Comparison of ENCODE assay signal across 18 mouse cellular contexts in the genomic region with DNA sequence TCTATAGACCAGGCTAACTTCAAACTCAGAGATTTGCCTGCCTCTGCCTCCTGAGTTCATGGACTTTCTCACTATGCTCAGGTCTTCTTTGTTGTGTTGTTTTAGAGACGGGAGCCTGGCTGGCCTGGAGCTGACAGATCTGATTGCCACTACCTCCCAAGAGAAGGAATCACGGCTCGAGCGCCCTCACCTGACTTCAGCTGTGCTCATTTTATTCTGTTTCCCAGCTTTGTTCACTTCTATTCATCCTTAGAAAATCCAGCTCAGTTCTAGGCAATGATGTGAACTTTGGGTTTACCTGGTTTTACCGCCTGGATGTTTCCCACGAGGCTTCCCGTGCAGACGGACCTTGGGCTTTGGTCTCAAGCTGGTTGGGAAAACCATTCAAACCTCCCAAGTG. TPM values are rescaled to one million over a fixed set of nuclear protein-coding genes. Genes with fewer than 3 reads are reported as not detected.
DNase-seq lines count a peak whose midpoint lies in the region; ATAC-seq and TF ChIP-seq lines count a peak whose summit lies in the region.
"Had no signal": no experiment of that assay in that cellular context is flagged by ENCODE, and none has a peak within 500 bp of the region (broad histone marks: within the 10 kb centered on the region; RNA-seq: fewer than 3 reads in every experiment).

No protein-coding gene starts in this region.

- no peak overlapping the region for H3K4me2 ChIP-seq in intestine, embryonic 16.5 days (ENCODE audit: low read depth, low read length)
- H3K4me2 ChIP-seq: embryonic facial prominence, embryonic 12.5 days; forebrain, embryonic 13.5 days; forebrain, embryonic 15.5 days had no signal

- 71% methylated on average over 8 of the region's 8 CpGs for WGBS in kidney, adult 2 months
- 25% methylated on average over 8 of the region's 8 CpGs for WGBS in liver, adult 2 months
- 86% methylated on average over 8 of the region's 8 CpGs for WGBS in intestine, embryonic 16.5 days

- no peak for TF ChIP-seq POLR2A in kidney, adult 2 months (IDR thresholded peaks at IDR 0.05; ENCODE audit: low read depth, low read length)
- no peak for TF ChIP-seq POLR2A in liver, adult 2 months (IDR thresholded peaks at IDR 0.05; ENCODE audit: extremely low read depth, insufficient read depth, low read length)

- H3K4me3 ChIP-seq in kidney, adult 2 months (ENCODE audit: insufficient read depth, low read depth, low read length): no peak overlapping the region
- no peak overlapping the region for H3K4me3 ChIP-seq in liver, adult 2 months (ENCODE audit: insufficient read depth, low read depth, low read length)
- no peak overlapping the region for H3K4me3 ChIP-seq in intestine, embryonic 16.5 days (ENCODE audit: low read length)
- H3K4me3 ChIP-seq: embryonic facial prominence, embryonic 10.5 days; embryonic facial prominence, embryonic 12.5 days; forebrain, embryonic 13.5 days; forebrain, embryonic 15.5 days had no signal

- H3K9ac ChIP-seq in liver, adult 2 months (ENCODE audit: low read depth, low read length): no peak overlapping the region
- H3K9ac ChIP-seq in intestine, embryonic 16.5 days (ENCODE audit: low read depth, low read length): no peak overlapping the region
- H3K9ac ChIP-seq: embryonic facial prominence, embryonic 12.5 days; forebrain, embryonic 13.5 days; forebrain, embryonic 15.5 days; forebrain, postnatal 0 days had no signal

- no peak for ATAC-seq in megakaryocyte, adult 5-6 weeks (ENCODE audit: poor library complexity, severe bottlenecking)
- no peak for ATAC-seq in intestine, embryonic 16.5 days
- ATAC-seq: forebrain, embryonic 13.5 days; forebrain, embryonic 15.5 days; forebrain, postnatal 0 days had no signal

- H3K36me3 ChIP-seq in kidney, adult 2 months (ENCODE audit: control insufficient read depth, insufficient read depth, low read length): no peaks in the 10 kb centered on the region
- H3K36me3 ChIP-seq in liver, adult 2 months (ENCODE audit: control insufficient read depth, insufficient read depth, low read length): peaks cover 7% of the 10 kb centered on the region
- H3K36me3 ChIP-seq in intestine, embryonic 16.5 days (ENCODE audit: control insufficient read depth, insufficient read depth, low read length): no peaks in the 10 kb centered on the region; the same call in 1 of the 2 replicates

- DNase-seq in kidney, adult 2 months: peak; percentile 60
- DNase-seq in kidney, adult 18-20 months: no peak
- peak; percentile 71 for DNase-seq in liver, adult 2 months (ENCODE audit: extremely low read depth, low read depth, low spot score)
- DNase-seq in liver (no peak), R1 (ENCODE audit: low read depth, low spot score) (peak; percentile 75), ZHBTc4 (ENCODE audit: low read depth, low spot score) (peak; percentile 43)
- DNase-seq: adrenal gland, adult 2 months; adrenal gland, postnatal 10 days; adrenal gland, postnatal 25 days; cerebellum, adult 11-12 months; cerebellum, adult 9-10 months; forebrain, postnatal 0 days had no signal

- peaks cover 19% of the 10 kb centered on the region; the same call in 1 of the 2 replicates for H3K4me1 ChIP-seq in kidney, adult 2 months (ENCODE audit: control insufficient read depth, insufficient read depth, low read length)
- H3K4me1 ChIP-seq in liver, adult 2 months (ENCODE audit: control insufficient read depth, insufficient read depth, low read length): peaks cover 55% of the 10 kb centered on the region
- H3K4me1 ChIP-seq in intestine, embryonic 16.5 days (ENCODE audit: control insufficient read depth, insufficient read depth, low read length): peaks cover 9% of the 10 kb centered on the region
- H3K4me1 ChIP-seq: forebrain, embryonic 13.5 days; forebrain, embryonic 15.5 days had no signal

- H3K9me3 ChIP-seq in intestine, embryonic 16.5 days (ENCODE audit: control insufficient read depth, low read length): no peaks in the 10 kb centered on the region
- H3K9me3 ChIP-seq: embryonic facial prominence, embryonic 10.5 days; embryonic facial prominence, embryonic 12.5 days; forebrain, embryonic 13.5 days; forebrain, embryonic 15.5 days had no signal

- H3K79me2 ChIP-seq in liver, adult 2 months (ENCODE audit: control insufficient read depth, insufficient read depth, low read length): peaks cover 30% of the 10 kb centered on the region; the same call in 1 of the 2 replicates

- H3K27ac ChIP-seq in kidney, adult 2 months (ENCODE audit: insufficient read depth, low read depth, low read length): no peak overlapping the region
- H3K27ac ChIP-seq in liver, adult 2 months (replicated peaks; ENCODE audit: insufficient read depth, low read depth, low read length): peak overlapping the region; percentile 59
- H3K27ac ChIP-seq in intestine, embryonic 16.5 days (ENCODE audit: low read length): no peak overlapping the region
- H3K27ac ChIP-seq: embryonic facial prominence, embryonic 10.5 days; embryonic facial prominence, embryonic 12.5 days; forebrain, embryonic 13.5 days; forebrain, embryonic 15.5 days had no signal

- no peaks in the 10 kb centered on the region for H3K27me3 ChIP-seq in kidney, adult 2 months (replicated peaks; ENCODE audit: control insufficient read depth, insufficient read depth, low read length)
- no peaks in the 10 kb centered on the region for H3K27me3 ChIP-seq in liver, adult 2 months (ENCODE audit: control insufficient read depth, insufficient read depth, low read length)
- H3K27me3 ChIP-seq in intestine, embryonic 16.5 days (replicated peaks; ENCODE audit: control insufficient read depth, insufficient read depth, low read length): no peaks in the 10 kb centered on the region
- H3K27me3 ChIP-seq: embryonic facial prominence, embryonic 12.5 days; forebrain, embryonic 13.5 days; forebrain, embryonic 15.5 days had no signal

- TF ChIP-seq CTCF in kidney, adult 2 months (conservative IDR thresholded peaks at IDR 0.05; ENCODE audit: insufficient read depth, insufficient read length, low read depth, low read length): no peak
- TF ChIP-seq CTCF in liver, adult 2 months (IDR thresholded peaks at IDR 0.05; ENCODE audit: low read depth, low read length): no peak

RNA-seq across cellular contexts. Expression of a gene that starts 13.3 kb away (rescaled TPM):
- polyA plus RNA-seq in kidney, adult 2 months (2012; rRNA removed): 141 and 153 TPM in 2 replicates
- 163 and 201 TPM in 2 replicates for total RNA-seq in liver, adult 2 months (2014; rRNA removed)
- 196 and 218 TPM in 2 replicates for polyA plus RNA-seq in liver, adult 2 months (2012; rRNA removed)
- total RNA-seq in megakaryocyte, adult 5-6 weeks (2015): 205 and 220 TPM in 2 replicates
- total RNA-seq in megakaryocyte, adult 5-6 weeks (2017): 180 and 208 TPM in 2 replicates
- 97.3 and 98.2 TPM in 2 replicates for polyA plus RNA-seq in intestine, embryonic 16.5 days (2015; fragmentation: Nextera tagmentation; extraction: Ambion mirVana)

RNA-seq across cellular contexts. Expression of a gene that starts 25.7 kb away (rescaled TPM):
- 7.5 and 7.9 TPM in 2 replicates for polyA plus RNA-seq in kidney, adult 2 months (2012; rRNA removed)
- 63.5 and 65.6 TPM in 2 replicates for total RNA-seq in liver, adult 2 months (2014; rRNA removed)
- 18.5 and 19.8 TPM in 2 replicates for polyA plus RNA-seq in liver, adult 2 months (2012; rRNA removed)
- total RNA-seq in megakaryocyte, adult 5-6 weeks (2015): 10.1 and 18.8 TPM in 2 replicates
- 8.7 and 12.8 TPM in 2 replicates for total RNA-seq in megakaryocyte, adult 5-6 weeks (2017)
- 6.2 and 7.1 TPM in 2 replicates for polyA plus RNA-seq in intestine, embryonic 16.5 days (2015; fragmentation: Nextera tagmentation; extraction: Ambion mirVana)

RNA-seq across cellular contexts. Expression of a gene that starts 49.1 kb away (rescaled TPM):
- 19.2 and 24.8 TPM in 2 replicates for polyA plus RNA-seq in kidney, adult 2 months (2012; rRNA removed)
- total RNA-seq in liver, adult 2 months (2014; rRNA removed): 8.5 and 11.2 TPM in 2 replicates
- 8.8 and 10.6 TPM in 2 replicates for polyA plus RNA-seq in liver, adult 2 months (2012; rRNA removed)
- 43.2 and 57.8 TPM in 2 replicates for total RNA-seq in megakaryocyte, adult 5-6 weeks (2015)
- 48.1 and 81.5 TPM in 2 replicates for total RNA-seq in megakaryocyte, adult 5-6 weeks (2017)
- polyA plus RNA-seq in intestine, embryonic 16.5 days (2015; fragmentation: Nextera tagmentation; extraction: Ambion mirVana): 48.4 and 49.8 TPM in 2 replicates

Comparison
In these comparisons a context has a peak if more than half of its experiments do, and no peak if none do; other contexts are left out.
1. DNase-seq: peak in kidney, adult 2 months (single experiment), liver, adult 2 months (single experiment), R1 (single experiment) and ZHBTc4 (single experiment); none in kidney, adult 18-20 months (single experiment) and liver (single experiment).